Mouse (Mus musculus) small intestine, adult 2 months (tissue): ENCODE data around the gene Cog3. TPM values are rescaled to one million over a fixed set of nuclear protein-coding genes. Genes with fewer than 3 reads are reported as not detected.

Source experiments
- H3K27ac ChIP-seq: fragments of 200-500 bp; 2 replicates; pipeline ENCODE4 v1.5.1; 2012; ENCODE audit warnings: low read depth, low read length, control low read depth, inconsistent platforms; ENCODE audit not compliant: insufficient read depth
- H3K27me3 ChIP-seq: fragments of 200-500 bp; 2 replicates; pipeline ENCODE4 v1.6.1; 2012; ENCODE audit warnings: mild to moderate bottlenecking, moderate library complexity, low read length, inconsistent platforms; ENCODE audit not compliant: control insufficient read depth, insufficient read depth
- H3K36me3 ChIP-seq: fragments of 200-500 bp; 2 replicates; pipeline ENCODE4 v1.6.1; 2012; ENCODE audit warnings: mild to moderate bottlenecking, low read length, control low read depth, inconsistent platforms; ENCODE audit not compliant: control insufficient read depth, insufficient read depth
- H3K4me1 ChIP-seq: fragments of 200-500 bp; 2 replicates; pipeline ENCODE4 v1.6.1; 2012; ENCODE audit warnings: low read length, inconsistent platforms, mixed read lengths; ENCODE audit not compliant: control insufficient read depth, insufficient read depth, insufficient read length
- H3K4me3 ChIP-seq: fragments of 200-500 bp; 2 replicates; pipeline ENCODE4 v1.5.1; 2012; ENCODE audit warnings: low read depth, mild to moderate bottlenecking, control low read depth, inconsistent platforms, low read length, moderate library complexity
- CTCF ChIP-seq: fragments of 200-500 bp; IDR thresholded peaks from 2 replicates; pipeline ENCODE4 v1.5.1; 2012; ENCODE audit warnings: low read depth, mild to moderate bottlenecking, control low read depth, inconsistent platforms, low read length, moderate library complexity, mixed read lengths; ENCODE audit not compliant: insufficient replicate concordance, insufficient read length; ENCODE audit errors: extremely low read depth
- POLR2A ChIP-seq: fragments of 200-500 bp; IDR thresholded peaks from 2 replicates; pipeline ENCODE4 v1.6.1; 2012; ENCODE audit warnings: low read depth, mild to moderate bottlenecking, control low read depth, inconsistent platforms, low read length, moderate library complexity
- WGBS: fragments of 180-500 bp; shearing (Covaris S2); methylation state at CpG from one replicate; pipeline ENCODE4 v1.1.7; 2018; 5-methylcytosine and 5-hydroxymethylcytosine counted together
- polyA plus RNA-seq: library from polyadenylated mRNA; depleted of rRNA; stranded (reverse); fragments of >200 nt; gene quantifications from 2 replicates; pipeline ENCODE4 v1.2.3, GENCODE M21; 2012; rRNA removed

The Cog3 gene
- polyA plus RNA-seq: 3.3 and 5.7 TPM in 2 replicates

DNA sequence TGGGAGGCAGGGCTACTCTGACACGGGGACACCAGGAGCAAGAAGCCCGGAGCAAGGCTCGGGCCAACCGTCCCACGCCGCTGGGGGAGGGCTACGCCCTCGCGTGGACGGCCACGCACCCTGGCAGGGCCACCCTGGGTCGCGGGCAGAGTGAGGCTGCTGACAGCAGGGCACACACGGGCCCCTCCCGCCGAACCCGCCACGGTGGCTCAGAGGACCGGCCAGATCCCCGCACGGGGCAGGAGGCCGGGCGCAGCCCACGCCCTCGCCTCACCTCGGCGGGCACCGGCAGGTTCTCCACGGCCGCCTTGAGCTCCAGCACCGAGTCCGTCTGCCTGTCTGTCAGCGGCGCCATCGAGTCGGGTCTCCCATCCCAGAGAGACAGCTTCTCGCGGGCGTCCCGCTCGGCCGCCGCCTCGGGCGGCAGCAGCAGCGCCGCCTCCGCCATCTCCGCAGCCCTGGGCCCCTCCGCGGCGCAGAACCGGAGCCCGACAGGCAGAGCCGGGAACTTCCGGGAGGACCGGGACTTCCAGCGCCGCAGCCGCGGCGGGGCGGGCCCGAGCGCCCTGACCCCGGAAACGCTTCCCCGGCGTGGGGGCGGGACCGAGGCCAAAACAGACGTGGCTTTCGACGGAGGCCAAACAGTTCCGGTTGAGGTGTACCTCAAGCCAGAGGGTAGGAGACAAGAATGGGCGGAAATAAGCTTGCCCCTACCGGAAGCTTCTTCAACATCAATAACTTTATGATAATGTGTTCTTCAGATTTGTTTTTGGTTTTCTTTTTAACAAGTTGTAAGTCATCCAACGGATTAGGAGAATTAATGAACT, at the start of gene Cog3:
TSS of gene Cog3 (minus strand) at position 527 of the 827 bp plus-strand sequence.
- peaks cover 8% of the 10 kb centered on the region; the same call in 1 of the 2 replicates for H3K4me1 ChIP-seq
- WGBS: under 1% methylated on average over 78 of the region's 78 CpGs

DNA sequence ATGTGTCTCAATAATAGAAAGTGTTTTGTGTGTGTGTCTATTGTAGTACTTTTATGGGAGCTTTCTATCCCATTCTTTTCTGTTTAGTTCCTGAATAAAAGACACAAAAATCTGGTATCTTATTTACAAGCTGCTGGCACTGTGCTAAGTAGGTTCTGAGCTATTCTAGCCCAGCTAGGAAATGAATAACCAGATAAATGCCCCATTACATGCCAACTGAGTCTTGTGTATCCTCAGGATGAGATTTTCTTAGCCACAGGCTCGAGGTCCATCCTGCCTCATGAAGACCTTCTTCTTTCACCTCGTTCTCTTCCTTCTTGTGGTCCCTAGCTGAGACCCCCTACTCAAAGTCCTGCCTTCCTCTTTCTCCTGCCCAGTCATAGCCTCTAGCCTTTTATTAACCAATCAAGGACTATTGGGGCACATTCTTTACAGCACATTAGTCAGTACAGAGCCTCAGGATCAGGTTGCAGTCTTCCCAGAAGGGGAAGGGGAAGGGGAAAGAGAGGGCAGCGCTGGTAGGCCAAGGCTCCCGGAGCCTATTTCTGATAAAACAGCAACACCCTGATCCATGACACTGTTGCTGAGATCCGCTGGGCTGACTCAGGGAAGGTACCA, 43.6 kb upstream of the Cog3 start:
- 58% methylated on average over 5 of the region's 5 CpGs for WGBS

More for the DNA sequence above, at the start of gene Cog3:
- Histone ChIP-seq H3K27ac (peak within 1 kb of the TSS; percentile 71), H3K27me3 (no peaks in the 10 kb centered on the region), H3K4me3 (peak within 1 kb of the TSS; percentile 97), H3K36me3 (no peaks in the 10 kb centered on the region)
- TF ChIP-seq POLR2A (peak; percentile 87), CTCF (no peak)

DNA sequence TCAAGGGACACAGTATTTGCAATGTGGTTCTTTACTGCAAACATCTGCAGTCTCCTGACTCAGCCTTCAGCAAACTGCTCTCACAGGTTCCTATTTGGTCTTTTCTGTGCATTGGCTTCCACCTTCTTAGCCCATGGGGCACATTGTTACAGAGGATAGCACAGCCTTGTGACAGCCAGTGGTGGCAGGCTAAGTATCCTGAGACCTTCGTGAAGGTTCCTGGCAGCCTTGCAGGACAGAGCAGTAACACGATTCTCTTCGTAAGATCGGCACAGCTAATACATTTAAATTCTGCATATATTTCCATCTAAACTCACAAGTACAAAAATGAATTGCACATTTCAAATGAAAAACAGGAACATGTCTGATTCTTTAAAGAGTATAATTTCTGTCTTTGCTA, 41.6 kb upstream of the Cog3 start:
- Histone ChIP-seq H3K4me1 (no peaks in the 10 kb centered on the region), H3K4me3 (no peak overlapping the region), H3K27me3 (no peaks in the 10 kb centered on the region), H3K36me3 (no peaks in the 10 kb centered on the region), H3K27ac (no peak overlapping the region)
- 89% methylated on average over 4 of the region's 4 CpGs for WGBS
- TF ChIP-seq POLR2A: no peak
- TF ChIP-seq CTCF: no peak

More for the DNA sequence above, 43.6 kb upstream of the Cog3 start:
- H3K4me3 ChIP-seq: no peak overlapping the region
- H3K4me1 ChIP-seq: no peaks in the 10 kb centered on the region
- H3K36me3 ChIP-seq: no peaks in the 10 kb centered on the region
- TF ChIP-seq CTCF: no peak
- TF ChIP-seq POLR2A: no peak
- H3K27me3 ChIP-seq: no peaks in the 10 kb centered on the region
- no peak overlapping the region for H3K27ac ChIP-seq

DNA sequence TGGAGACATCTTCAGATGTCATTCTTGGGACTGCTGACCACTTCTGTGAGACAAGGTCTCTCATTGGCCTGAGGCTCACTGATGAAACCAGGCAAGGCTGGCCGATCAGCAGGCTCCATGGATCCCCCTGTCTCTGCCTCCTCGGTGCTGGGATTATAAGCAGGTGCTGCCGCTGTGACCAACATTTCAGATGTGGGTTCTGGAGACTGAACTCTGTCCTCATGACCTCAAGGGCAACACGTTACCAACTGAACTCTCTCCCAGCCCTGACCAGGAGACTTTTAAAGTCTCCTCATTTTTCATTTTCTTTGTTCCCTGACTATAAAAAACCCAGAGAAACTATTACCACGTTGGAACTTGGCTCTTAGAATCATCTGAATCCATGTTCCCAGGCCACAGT, 40.4 kb upstream of the Cog3 start:
- WGBS: 63% methylated on average over 5 of the region's 5 CpGs
- no peaks in the 10 kb centered on the region for H3K36me3 ChIP-seq
- H3K4me3 ChIP-seq: no peak overlapping the region
- H3K27ac ChIP-seq: no peak overlapping the region
- H3K4me1 ChIP-seq: no peaks in the 10 kb centered on the region
- H3K27me3 ChIP-seq: no peaks in the 10 kb centered on the region
- TF ChIP-seq CTCF (no peak), POLR2A (no peak)

DNA sequence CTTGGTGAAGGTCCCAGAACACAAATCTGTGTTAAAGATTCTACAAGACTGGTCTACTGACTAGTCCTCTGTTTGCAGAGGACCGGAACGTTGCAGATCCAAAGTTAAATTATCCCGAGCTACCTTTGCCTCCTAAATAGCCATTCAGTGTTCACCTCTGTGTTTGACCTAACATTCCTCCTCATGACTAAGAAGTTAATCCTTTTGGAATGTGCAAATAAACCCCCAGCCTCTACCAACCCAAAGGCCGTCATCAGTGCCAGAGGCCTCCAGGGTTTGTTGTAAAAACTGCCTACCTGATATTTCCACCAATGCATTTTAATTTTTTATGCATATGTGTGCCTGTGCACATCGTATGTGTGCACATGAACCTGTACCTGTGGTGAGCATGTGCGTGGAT, 40.0 kb upstream of the Cog3 start:
- H3K27ac ChIP-seq: no peak overlapping the region
- 70% methylated on average over 6 of the region's 6 CpGs for WGBS
- no peaks in the 10 kb centered on the region for H3K27me3 ChIP-seq
- TF ChIP-seq POLR2A (no peak), CTCF (no peak)
- H3K36me3 ChIP-seq: no peaks in the 10 kb centered on the region
- no peak overlapping the region for H3K4me3 ChIP-seq
- H3K4me1 ChIP-seq: no peaks in the 10 kb centered on the region

DNA sequence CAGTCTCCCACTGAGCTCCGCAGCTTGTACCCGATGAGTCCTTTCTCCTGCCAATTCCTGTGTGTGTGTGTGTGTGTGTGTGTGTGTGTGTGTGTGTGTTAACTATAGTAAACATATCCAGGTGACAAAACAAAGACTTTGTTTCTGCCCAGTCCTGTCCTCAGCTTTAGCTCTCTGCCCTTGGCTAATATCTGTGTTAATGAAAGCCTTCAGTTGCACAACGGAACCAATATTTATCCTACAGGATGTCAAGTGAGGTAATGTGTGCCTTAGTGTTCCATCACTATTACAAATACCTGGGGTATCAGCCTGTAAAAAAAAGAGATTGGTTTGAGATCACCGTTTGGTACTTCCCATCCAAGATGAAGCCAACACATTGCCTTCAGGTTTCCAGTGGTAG, 38.8 kb upstream of the Cog3 start:
- Histone ChIP-seq H3K4me1 (no peaks in the 10 kb centered on the region), H3K4me3 (no peak overlapping the region), H3K27ac (no peak overlapping the region), H3K36me3 (no peaks in the 10 kb centered on the region), H3K27me3 (no peaks in the 10 kb centered on the region)
- TF ChIP-seq POLR2A: no peak
- no peak for TF ChIP-seq CTCF
- WGBS: 88% methylated on average over 4 of the region's 4 CpGs

DNA sequence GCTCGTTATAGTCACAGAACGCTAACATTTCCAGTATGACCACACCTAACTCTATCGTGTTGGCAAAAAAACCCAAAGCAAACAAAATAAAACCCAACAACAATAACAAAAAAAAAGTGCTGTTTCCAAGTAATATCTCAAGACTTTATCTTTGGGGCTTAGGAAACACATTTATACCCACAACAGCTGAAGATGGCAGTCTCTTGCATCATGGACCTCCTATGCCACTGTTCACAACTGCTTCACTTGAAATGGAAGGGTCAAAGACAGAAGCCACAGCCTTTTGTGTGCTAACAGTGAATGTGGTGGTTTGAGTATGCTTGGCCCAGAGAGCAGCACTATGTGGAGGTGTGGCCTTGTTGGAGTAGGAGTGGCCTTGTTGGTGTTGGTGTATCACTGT, 37.1 kb upstream of the Cog3 start:
- no peak overlapping the region for H3K4me3 ChIP-seq
- 82% methylated on average over 3 of the region's 3 CpGs for WGBS
- no peaks in the 10 kb centered on the region for H3K4me1 ChIP-seq
- H3K27me3 ChIP-seq: no peaks in the 10 kb centered on the region
- TF ChIP-seq CTCF (no peak), POLR2A (no peak)
- no peaks in the 10 kb centered on the region for H3K36me3 ChIP-seq
- H3K27ac ChIP-seq: no peak overlapping the region
